ENCODE assay signal across 9 mouse cellular contexts in the genomic region with DNA sequence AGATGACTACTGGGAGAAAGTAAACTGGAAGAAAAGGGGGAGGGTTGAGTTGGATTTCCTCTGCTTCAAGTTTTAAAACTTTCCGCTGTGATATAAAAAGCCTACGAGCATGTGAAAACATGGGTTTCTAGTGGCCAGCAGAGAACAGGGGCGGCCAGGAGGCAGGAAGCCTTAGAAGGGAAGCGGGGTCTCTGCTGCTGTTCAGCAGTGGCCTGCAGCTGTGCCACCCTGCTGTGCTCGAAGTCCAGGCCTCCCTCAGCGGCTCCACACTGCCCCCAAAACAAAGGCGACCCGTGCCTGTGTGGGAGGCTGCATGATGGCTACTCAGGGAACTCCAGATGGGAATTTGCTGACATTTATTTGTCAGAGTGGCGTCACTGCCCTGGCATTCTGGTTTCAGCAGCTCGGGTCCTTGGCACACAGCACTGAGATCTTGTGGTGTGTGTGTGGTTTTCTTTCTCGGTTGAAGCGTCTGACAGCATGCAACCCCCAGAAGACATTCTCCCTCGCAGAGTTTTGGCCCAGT. TPM values are rescaled to one million over a fixed set of nuclear protein-coding genes. Genes with fewer than 3 reads are reported as not detected.
A peak's percentile ranks its signal among the peaks of the same experiment; 100 is the strongest.
DNase-seq lines count a peak whose midpoint lies in the region; ATAC-seq lines count a peak whose summit lies in the region.
"Had no signal": no experiment of that assay in that cellular context is flagged by ENCODE, and none has a peak within 500 bp of the region (broad histone marks: within the 10 kb centered on the region; RNA-seq: fewer than 3 reads in every experiment).

No protein-coding gene starts in this region.

- H3K36me3 ChIP-seq in heart, embryonic 13.5 days: no peaks in the 10 kb centered on the region
- no peaks in the 10 kb centered on the region for H3K36me3 ChIP-seq in midbrain, embryonic 12.5 days

- DNase-seq in left cerebral cortex, postnatal 4 days: peak; percentile 34
- no peak for DNase-seq in left cerebral cortex, postnatal 36 days (ENCODE audit: low spot score in 2 of 2)
- DNase-seq in embryo, embryonic 9.5 days (ENCODE audit: extremely low spot score): peak; percentile 36
- peak; percentile 55 for DNase-seq in kidney, postnatal 14 days
- DNase-seq in left cerebral cortex, adult 11 months (ENCODE audit: low spot score): no peak
- DNase-seq in urinary bladder, postnatal 25 days (ENCODE audit: low spot score): no peak

- H3K4me3 ChIP-seq in heart, embryonic 13.5 days: no peak overlapping the region
- H3K4me3 ChIP-seq in midbrain, embryonic 12.5 days: no peak overlapping the region

- peak overlapping the region; percentile 69 for H3K27ac ChIP-seq in heart, embryonic 13.5 days (replicated peaks)
- H3K27ac ChIP-seq in midbrain, embryonic 12.5 days (replicated peaks): no peak overlapping the region

- peak overlapping the region; percentile 37 for H3K4me2 ChIP-seq in heart, embryonic 13.5 days
- H3K4me2 ChIP-seq in midbrain, embryonic 12.5 days (replicated peaks): peak overlapping the region; percentile 4; the same call in 1 of the 2 replicates

- ATAC-seq in heart, embryonic 13.5 days (ENCODE audit: extremely low read depth, insufficient number of reproducible peaks, low FRiP score, low TSS enrichment): no peak
- ATAC-seq in midbrain, embryonic 12.5 days (ENCODE audit: low FRiP score, low read depth): no peak

- no peaks in the 10 kb centered on the region for H3K27me3 ChIP-seq in heart, embryonic 13.5 days (replicated peaks)
- H3K27me3 ChIP-seq in midbrain, embryonic 12.5 days: no peaks in the 10 kb centered on the region

- H3K4me1 ChIP-seq in heart, embryonic 13.5 days: peaks cover 51% of the 10 kb centered on the region
- peaks cover 36% of the 10 kb centered on the region for H3K4me1 ChIP-seq in midbrain, embryonic 12.5 days

- intact Hi-C loops in left cerebral cortex, postnatal 4 days (cut with DNase I): no loop called here
- intact Hi-C loops in left cerebral cortex, postnatal 36 days (cut with DNase I): no loop called here

- H3K9ac ChIP-seq in heart, embryonic 13.5 days: peak overlapping the region; percentile 63
- H3K9ac ChIP-seq in midbrain, embryonic 12.5 days (replicated peaks): no peak overlapping the region

- H3K9me3 ChIP-seq in heart, embryonic 13.5 days: no peaks in the 10 kb centered on the region
- no peaks in the 10 kb centered on the region for H3K9me3 ChIP-seq in midbrain, embryonic 12.5 days

- WGBS in heart, embryonic 13.5 days: 26% methylated on average over 13 of the region's 13 CpGs
- 15% methylated on average over 13 of the region's 13 CpGs for WGBS in midbrain, embryonic 12.5 days

RNA-seq across cellular contexts. Expression of gene Aagab, which starts 8.4 kb away (rescaled TPM):
- total RNA-seq in left cerebral cortex, postnatal 4 days (2021): 10 to 100 TPM; 46.5 to 47.2 TPM
- 10 to 100 TPM; 44.8 to 51.7 TPM for total RNA-seq in left cerebral cortex, postnatal 36 days (2021)
- polyA plus RNA-seq in heart, embryonic 13.5 days (2015; fragmentation: Nextera tagmentation; extraction: Ambion mirVana): 21.8 and 23.1 TPM in 2 replicates
- 56.5 and 57.3 TPM in 2 replicates for polyA plus RNA-seq in midbrain, embryonic 12.5 days (2016; fragmentation: Nextera tagmentation; extraction: Ambion mirVana)

RNA-seq across cellular contexts. Expression of gene Iqch, which starts 8.6 kb away (rescaled TPM):
- under 1 TPM in 1 of 2 experiments, not detected in 1; 0.16 TPM for total RNA-seq in left cerebral cortex, postnatal 4 days (2021)
- under 1 TPM in 1 of 2 experiments, not detected in 1; 0.14 TPM for total RNA-seq in left cerebral cortex, postnatal 36 days (2021)
- polyA plus RNA-seq in heart, embryonic 13.5 days (2015; fragmentation: Nextera tagmentation; extraction: Ambion mirVana): 0.08 TPM in 1 of 2 replicates, not detected in the other
- polyA plus RNA-seq in midbrain, embryonic 12.5 days (2016; fragmentation: Nextera tagmentation; extraction: Ambion mirVana): not detected in 2 replicates
- total RNA-seq: gastrocnemius, postnatal 4 days had no signal

Comparison
In these comparisons a context has a peak if more than half of its experiments do, and no peak if none do; other contexts are left out.
1. DNase-seq: peak in left cerebral cortex, postnatal 4 days (single experiment), embryo, embryonic 9.5 days (single experiment) and kidney, postnatal 14 days (single experiment); none in left cerebral cortex, postnatal 36 days (0 of 2), left cerebral cortex, adult 11 months (single experiment) and urinary bladder, postnatal 25 days (single experiment).